Mouse (Mus musculus): ENCODE results near the gene Cmtr2. TPM values are rescaled to one million over a fixed set of nuclear protein-coding genes. Genes with fewer than 3 reads are reported as not detected.

Gene Cmtr2
- polyA plus RNA-seq, 1 experiment from 2014 or later: 13.2 TPM

Other genes starting within 250 kb of the Cmtr2 start
- gene Tat, start 225.2 kb upstream of the Cmtr2 start, polyA plus RNA-seq (2015; fragmentation: Nextera tagmentation; extraction: Ambion mirVana): not detected in 2 replicates
- not detected in 2 replicates for gene Chst4, start 175.9 kb upstream of the Cmtr2 start, polyA plus RNA-seq (2015; fragmentation: Nextera tagmentation; extraction: Ambion mirVana)
- gene Zfp612, start 135.9 kb upstream of the Cmtr2 start, polyA plus RNA-seq (2015; fragmentation: Nextera tagmentation; extraction: Ambion mirVana): 23.2 and 24.0 TPM in 2 replicates
- not detected in 2 replicates for gene Gm21964, start 114.5 kb upstream of the Cmtr2 start, polyA plus RNA-seq (2015; fragmentation: Nextera tagmentation; extraction: Ambion mirVana)
- gene Gm17720, start 112.9 kb upstream of the Cmtr2 start, polyA plus RNA-seq (2015; fragmentation: Nextera tagmentation; extraction: Ambion mirVana): not detected in 2 replicates
- 290 and 313 TPM in 2 replicates for gene Calb2, start 47.5 kb upstream of the Cmtr2 start, polyA plus RNA-seq (2015; fragmentation: Nextera tagmentation; extraction: Ambion mirVana)
- 0.25 and 0.45 TPM in 2 replicates for gene Hydin, start 51.3 kb downstream of the Cmtr2 start, polyA plus RNA-seq (2015; fragmentation: Nextera tagmentation; extraction: Ambion mirVana)